Mouse (Mus musculus) erythroblast, embryonic 14.5 days (primary cell): Measurements from ENCODE around the gene Lgals1. TPM values are rescaled to one million over a fixed set of nuclear protein-coding genes. Genes with fewer than 3 reads are reported as not detected.

Source experiments
- H3K27me3 ChIP-seq: 2 replicates; pipeline ENCODE4 v1.6.1; 2012; ENCODE audit warnings: inconsistent platforms; ENCODE audit not compliant: control insufficient read depth
- H3K36me3 ChIP-seq: 2 replicates; pipeline ENCODE4 v1.6.1; 2012; ENCODE audit warnings: mild to moderate bottlenecking, inconsistent platforms; ENCODE audit not compliant: control insufficient read depth
- H3K4me1 ChIP-seq: 2 replicates; pipeline ENCODE4 v1.6.1; 2012; ENCODE audit warnings: inconsistent platforms; ENCODE audit not compliant: control insufficient read depth
- H3K4me3 ChIP-seq: replicated peaks from 2 replicates; pipeline ENCODE3; 2012; ENCODE audit warnings: moderate library complexity, mild to moderate bottlenecking, inconsistent platforms
- H3K9me3 ChIP-seq: 2 replicates; pipeline ENCODE4 v1.6.1; 2012; ENCODE audit warnings: low read length, inconsistent platforms, mixed read lengths; ENCODE audit not compliant: control insufficient read depth
- GATA1 ChIP-seq: IDR thresholded peaks from 2 replicates; pipeline ENCODE4 v1.6.1; 2012; ENCODE audit warnings: low read length, inconsistent platforms, mixed read lengths
- TAL1 ChIP-seq: IDR thresholded peaks from 3 replicates; pipeline ENCODE4 v1.6.1; 2012; ENCODE audit warnings: low read length, inconsistent platforms, mixed read lengths
- polyA plus RNA-seq: library from polyadenylated mRNA; stranded (reverse); fragments of >175 nt; gene quantifications from 2 replicates; pipeline ENCODE4 v1.2.3, GENCODE M21; 2012

Lgals1 gene
- polyA plus RNA-seq, 1 experiment = 121 TPM

- TF ChIP-seq TAL1 (no peak), GATA1 (no peak)
- Histone ChIP-seq H3K27me3 (no peaks in the 10 kb centered on the region), H3K36me3 (peaks cover 49% of the 10 kb centered on the region), H3K9me3 (no peaks in the 10 kb centered on the region), H3K4me3 (no peak overlapping the region), H3K4me1 (peaks cover 42% of the 10 kb centered on the region)
Observed at GRCm38 (mm10) chr15:78903243-78903642, 23.3 kb upstream of the Lgals1 start.

GRCm38 (mm10) chr15:78908399-78908798 is 18.1 kb upstream of the Lgals1 start:
- H3K27me3 ChIP-seq = no peaks in the 10 kb centered on the region
- H3K9me3 ChIP-seq = no peaks in the 10 kb centered on the region
- H3K4me3 ChIP-seq = no peak overlapping the region
- H3K4me1 ChIP-seq = peaks cover 39% of the 10 kb centered on the region
- no peak for TF ChIP-seq TAL1
- peaks cover 81% of the 10 kb centered on the region for H3K36me3 ChIP-seq

GRCm38 (mm10) chr15:78908982-78909381 is 17.5 kb upstream of the Lgals1 start:
- Histone ChIP-seq H3K36me3 (peaks cover 78% of the 10 kb centered on the region), H3K4me3 (no peak overlapping the region), H3K27me3 (no peaks in the 10 kb centered on the region), H3K4me1 (peaks cover 42% of the 10 kb centered on the region), H3K9me3 (no peaks in the 10 kb centered on the region)
- no peak for TF ChIP-seq TAL1
- no peak for TF ChIP-seq GATA1

- no peaks in the 10 kb centered on the region for H3K27me3 ChIP-seq
- no peak overlapping the region for H3K4me3 ChIP-seq
- TF ChIP-seq TAL1 (no peak), GATA1 (no peak)
- H3K36me3 ChIP-seq = peaks cover 61% of the 10 kb centered on the region
- no peaks in the 10 kb centered on the region for H3K9me3 ChIP-seq
- H3K4me1 ChIP-seq = peaks cover 72% of the 10 kb centered on the region
Observed at GRCm38 (mm10) chr15:78912040-78912439, 14.5 kb upstream of the Lgals1 start.

- TF ChIP-seq GATA1 (no peak), TAL1 (no peak)
- peaks cover 57% of the 10 kb centered on the region for H3K36me3 ChIP-seq
- H3K9me3 ChIP-seq = no peaks in the 10 kb centered on the region
- peaks cover 79% of the 10 kb centered on the region for H3K4me1 ChIP-seq
- H3K4me3 ChIP-seq = peak within 1 kb of the TSS; percentile 81
- no peaks in the 10 kb centered on the region for H3K27me3 ChIP-seq
Observed at GRCm38 (mm10) chr15:78913632-78914090, 12.9 kb upstream of the Lgals1 start, which contains the start of gene Pdxp. TSS of gene Pdxp (plus strand) at chr15:78913919.

GRCm38 (mm10) chr15:78914091-78914822 is 12.3 kb upstream of the Lgals1 start:
- peaks cover 79% of the 10 kb centered on the region for H3K4me1 ChIP-seq
- TF ChIP-seq GATA1 (no peak), TAL1 (no peak)

GRCm38 (mm10) chr15:78914823-78915659 is 11.5 kb upstream of the Lgals1 start:
- TF ChIP-seq GATA1 (no peak), TAL1 (no peak)
- peaks cover 79% of the 10 kb centered on the region for H3K4me1 ChIP-seq
- H3K27me3 ChIP-seq = no peaks in the 10 kb centered on the region
- no peaks in the 10 kb centered on the region for H3K9me3 ChIP-seq
- H3K4me3 ChIP-seq = peak overlapping the region; percentile 81
- H3K36me3 ChIP-seq = peaks cover 59% of the 10 kb centered on the region

More at GRCm38 (mm10) chr15:78914091-78914822, 12.3 kb upstream of the Lgals1 start:
- no peaks in the 10 kb centered on the region for H3K27me3 ChIP-seq
- H3K9me3 ChIP-seq = no peaks in the 10 kb centered on the region
- peak overlapping the region; percentile 81 for H3K4me3 ChIP-seq
- H3K36me3 ChIP-seq = peaks cover 59% of the 10 kb centered on the region

GRCm38 (mm10) chr15:78915660-78916017 is 10.9 kb upstream of the Lgals1 start:
- Histone ChIP-seq H3K4me1 (peaks cover 85% of the 10 kb centered on the region), H3K27me3 (no peaks in the 10 kb centered on the region), H3K4me3 (peak overlapping the region; percentile 81), H3K36me3 (peaks cover 58% of the 10 kb centered on the region), H3K9me3 (no peaks in the 10 kb centered on the region)
- TF ChIP-seq TAL1 = no peak
- no peak for TF ChIP-seq GATA1

GRCm38 (mm10) chr15:78916052-78916826 is 10.3 kb upstream of the Lgals1 start:
- H3K36me3 ChIP-seq = peaks cover 53% of the 10 kb centered on the region
- peak overlapping the region; percentile 81 for H3K4me3 ChIP-seq
- no peak for TF ChIP-seq GATA1
- no peak for TF ChIP-seq TAL1
- peaks cover 85% of the 10 kb centered on the region for H3K4me1 ChIP-seq
- no peaks in the 10 kb centered on the region for H3K27me3 ChIP-seq
- peaks cover under 1% of the 10 kb centered on the region for H3K9me3 ChIP-seq
